Mouse (Mus musculus): ENCODE measurements around the gene Fads3.
A peak's percentile ranks its signal among the peaks of the same experiment; 100 is the strongest.

The Fads3 gene

DNA sequence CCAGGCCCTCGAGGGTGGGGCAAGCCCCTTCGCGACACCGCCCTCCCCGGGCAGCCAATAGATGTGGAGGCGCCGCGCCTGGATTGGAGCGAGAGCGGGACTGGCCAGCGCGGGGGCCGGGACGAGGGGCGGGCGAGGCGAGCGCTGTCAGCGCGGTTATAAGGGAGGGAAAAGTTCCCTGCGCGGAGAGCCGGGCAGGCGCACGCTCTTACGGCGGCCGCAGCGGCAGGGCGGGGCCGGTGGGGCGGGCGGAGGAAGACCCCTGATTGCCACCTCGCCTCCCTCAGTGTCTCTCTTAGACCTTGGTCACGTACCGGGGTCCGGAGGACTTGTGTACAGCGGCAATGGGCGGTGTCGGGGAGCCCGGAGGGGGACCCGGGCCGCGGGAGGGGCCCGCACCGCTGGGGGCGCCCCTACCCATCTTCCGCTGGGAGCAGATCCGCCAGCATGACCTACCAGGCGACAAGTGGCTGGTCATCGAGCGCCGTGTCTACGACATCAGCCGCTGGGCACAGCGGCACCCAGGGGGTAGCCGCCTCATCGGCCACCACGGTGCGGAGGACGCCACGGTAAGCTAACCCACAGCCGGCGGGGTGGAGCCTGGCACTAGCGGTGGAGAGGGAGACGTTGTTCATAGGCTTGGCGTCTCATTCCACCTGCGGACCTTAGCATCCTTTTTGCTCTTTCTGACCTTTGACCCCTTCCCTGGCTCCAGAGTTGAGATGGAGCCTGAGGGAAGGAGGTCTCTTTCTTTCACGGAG is at the start of gene Fads3:
Fads3 (plus strand) TSS at position 182 of the 761 bp plus-strand sequence.
- DNase-seq (ENCODE audit: low read depth, low spot score): peak; percentile 89

DNA sequence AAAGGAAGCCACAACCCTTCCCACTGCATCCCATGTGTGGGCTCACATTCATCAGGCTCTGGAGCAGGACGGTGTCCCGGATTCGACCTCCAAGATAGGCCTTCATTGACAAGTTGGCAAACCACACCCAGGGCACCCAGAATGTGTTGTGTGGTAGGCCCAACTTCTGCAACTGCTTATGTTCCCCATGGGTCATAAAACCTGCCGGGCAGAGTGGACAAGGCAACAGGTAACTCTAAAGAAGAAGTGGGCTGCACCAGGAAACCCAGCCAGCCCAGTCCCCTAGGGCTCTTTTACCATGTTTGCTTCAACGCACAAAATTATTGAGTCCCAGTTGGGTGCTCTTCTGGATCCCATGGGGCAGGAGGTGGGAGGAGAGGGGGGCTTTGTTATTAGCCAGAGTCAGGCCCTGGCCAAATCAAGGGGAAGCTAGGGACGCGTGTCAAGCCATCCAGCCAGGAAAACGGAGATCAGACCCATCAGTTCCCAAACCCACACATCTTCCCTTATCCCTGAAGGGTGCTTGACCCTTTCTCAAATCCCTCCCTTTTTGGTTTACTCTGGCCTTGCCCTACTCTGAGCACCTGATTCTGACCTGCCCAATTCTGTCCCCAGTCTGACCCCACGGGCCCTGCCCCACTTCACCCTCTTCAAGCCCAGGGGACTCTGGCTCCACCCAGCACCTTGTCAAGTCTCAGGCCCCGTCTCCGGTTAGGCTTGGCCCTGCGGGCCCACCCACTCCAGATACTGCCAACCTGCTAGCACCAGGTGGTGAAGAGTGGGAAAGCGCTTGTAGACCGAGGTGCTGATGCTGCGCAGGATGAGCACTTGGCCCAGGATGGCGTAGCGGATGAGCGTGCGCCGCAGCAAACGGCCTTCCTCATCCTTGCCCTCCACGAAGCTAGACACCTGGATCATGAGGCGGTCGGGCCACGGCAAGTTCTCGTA is 49.1 kb upstream of the Fads3 start:
- peak; percentile 36 for DNase-seq (ENCODE audit: low read depth, low spot score)

DNA sequence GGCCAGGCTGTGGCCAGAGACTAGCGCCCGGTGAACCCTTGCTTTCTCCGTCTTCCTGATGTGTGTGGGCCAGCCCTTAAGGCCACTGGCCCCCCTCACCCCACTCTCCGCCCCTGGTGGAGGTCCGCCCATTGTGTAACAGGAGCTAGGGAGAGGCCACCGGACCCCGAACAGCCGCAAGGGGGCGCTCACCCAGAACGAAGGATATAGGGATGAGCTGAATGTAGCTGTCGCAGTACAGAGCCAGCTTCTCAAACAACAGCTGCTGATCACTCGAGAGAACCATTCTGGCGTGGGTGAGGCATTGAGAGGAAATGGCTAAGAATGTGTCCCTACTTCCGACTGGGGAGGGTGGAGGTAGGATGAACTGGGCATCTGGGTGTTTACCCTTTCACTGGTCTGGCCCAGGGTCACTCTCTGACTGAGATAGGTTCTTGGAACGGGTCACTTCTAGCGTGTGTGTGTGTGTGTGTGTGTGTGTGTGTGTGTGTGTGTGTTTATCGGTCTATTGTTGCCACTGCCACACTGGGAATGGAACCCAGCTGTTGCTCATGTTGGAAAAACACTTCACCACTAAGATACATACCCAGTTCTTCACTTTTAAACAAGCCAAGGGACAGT is 48.2 kb upstream of the Fads3 start:
- peak; percentile 88 for DNase-seq (ENCODE audit: low read depth, low spot score)

DNA sequence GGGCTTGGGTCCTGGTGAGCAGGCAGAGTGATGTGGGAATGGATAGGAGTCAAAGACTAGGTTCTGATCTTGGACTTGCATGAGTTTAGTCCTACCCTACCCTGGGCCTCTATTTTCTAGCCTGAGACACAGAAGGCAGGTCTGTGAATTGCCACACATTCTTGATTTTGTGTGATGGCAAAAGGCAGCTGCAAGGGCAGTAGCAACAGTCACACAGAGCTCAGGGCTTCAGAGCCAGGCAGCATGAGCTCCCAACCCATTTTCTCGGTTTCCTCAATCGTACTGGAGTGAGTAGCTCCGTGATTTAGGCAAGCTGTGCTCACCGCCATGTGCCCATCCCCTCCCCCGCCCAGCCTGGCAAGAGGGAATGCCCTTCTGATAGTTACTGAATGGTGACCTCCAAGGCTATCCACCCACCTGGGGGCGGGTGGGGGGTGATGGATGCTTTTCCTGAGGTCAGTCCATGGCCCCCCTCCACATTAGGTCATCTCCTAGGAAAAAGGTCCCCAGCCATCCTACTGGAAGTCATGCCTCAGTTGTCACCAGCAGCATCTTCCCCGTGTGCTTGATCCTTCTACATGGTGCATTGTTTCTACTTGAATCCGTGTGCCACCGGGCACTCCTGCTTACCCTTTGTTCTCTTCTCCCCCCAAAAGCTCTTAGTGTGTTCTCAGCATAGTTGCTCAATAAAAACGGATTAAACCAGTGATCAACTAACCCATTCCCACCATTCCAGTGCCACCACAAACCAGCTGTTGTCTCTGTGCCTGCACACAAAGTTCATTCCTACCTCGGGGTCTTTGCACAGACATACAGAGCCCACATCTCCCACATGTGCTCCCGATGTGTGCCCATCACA is 43.9 kb upstream of the Fads3 start:
- no peak for DNase-seq (ENCODE audit: low read depth, low spot score)

DNA sequence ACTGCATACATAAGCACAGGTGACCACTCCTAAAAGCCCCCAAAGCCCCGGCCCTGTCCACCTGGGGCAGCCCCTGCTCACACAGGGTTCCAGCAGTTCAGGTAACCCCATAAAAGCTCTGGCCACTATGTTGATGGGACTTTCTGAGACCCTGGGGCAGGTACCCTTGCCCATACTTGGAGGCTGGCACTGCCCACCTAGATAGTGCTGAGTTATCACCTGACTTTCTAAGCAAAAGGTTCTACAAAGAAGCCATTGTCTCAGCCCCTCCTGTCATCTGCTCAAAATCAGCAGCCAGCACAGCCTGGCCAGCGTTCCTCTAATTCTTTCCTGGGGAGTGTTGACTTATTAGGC is 43.3 kb upstream of the Fads3 start:
- DNase-seq (ENCODE audit: low read depth, low spot score): no peak

DNA sequence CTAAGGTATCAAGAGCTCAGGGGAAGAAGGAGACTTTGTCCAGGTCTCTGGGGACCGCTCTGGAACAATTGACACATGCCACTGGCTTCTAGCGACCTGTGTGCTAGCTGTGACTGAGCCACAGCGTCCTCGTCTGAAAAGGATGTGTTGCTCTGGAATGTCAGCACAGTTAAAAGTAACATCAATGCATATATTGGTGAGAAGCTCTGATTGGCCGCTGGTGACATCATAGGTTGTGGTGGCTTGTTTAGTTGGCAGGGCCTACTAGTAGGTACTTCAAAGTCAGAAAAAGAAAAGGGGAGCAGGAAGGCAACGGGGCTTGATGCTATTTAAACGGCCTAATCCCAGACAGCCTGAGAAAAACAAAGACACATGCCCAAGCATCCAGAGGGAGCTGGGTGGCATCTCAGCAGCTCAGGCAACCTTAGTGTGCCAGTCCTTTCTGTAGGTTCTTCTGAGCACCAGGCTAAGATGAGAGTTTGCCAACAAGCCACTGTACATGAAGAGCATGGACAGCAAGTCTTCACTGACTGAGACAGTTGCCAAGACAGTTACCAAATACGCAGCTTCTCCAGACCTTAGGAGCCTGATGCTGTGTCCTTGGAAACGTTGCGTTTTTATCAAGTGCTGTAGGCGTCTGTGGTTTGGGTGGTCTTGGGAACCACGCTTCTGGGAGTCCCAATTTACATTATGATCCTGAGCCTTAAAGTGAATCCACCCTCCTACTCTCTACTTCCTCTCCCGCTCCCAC is 42.5 kb upstream of the Fads3 start:
- DNase-seq (ENCODE audit: low read depth, low spot score): peak; percentile 45

DNA sequence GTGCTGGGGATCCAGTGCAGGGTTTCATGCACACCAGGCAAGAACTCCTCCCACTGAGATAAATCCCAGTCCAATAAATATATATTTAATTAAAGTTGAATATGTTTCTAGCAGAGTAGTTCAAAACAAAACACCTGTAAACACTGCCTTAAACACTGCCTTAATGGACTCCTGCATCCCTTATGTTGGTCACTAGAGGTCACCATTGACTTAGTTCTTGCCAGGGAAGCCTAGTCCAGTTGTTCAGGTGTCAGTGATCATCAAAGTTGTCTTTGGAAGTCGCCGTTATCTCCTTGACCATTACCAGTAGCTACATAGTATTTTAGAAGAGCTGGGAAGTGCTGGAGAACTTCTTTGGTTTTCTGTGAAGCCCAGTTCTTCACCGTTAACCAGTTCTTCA is 41.0 kb upstream of the Fads3 start:
- peak; percentile 62 for DNase-seq (ENCODE audit: low read depth, low spot score)

DNA sequence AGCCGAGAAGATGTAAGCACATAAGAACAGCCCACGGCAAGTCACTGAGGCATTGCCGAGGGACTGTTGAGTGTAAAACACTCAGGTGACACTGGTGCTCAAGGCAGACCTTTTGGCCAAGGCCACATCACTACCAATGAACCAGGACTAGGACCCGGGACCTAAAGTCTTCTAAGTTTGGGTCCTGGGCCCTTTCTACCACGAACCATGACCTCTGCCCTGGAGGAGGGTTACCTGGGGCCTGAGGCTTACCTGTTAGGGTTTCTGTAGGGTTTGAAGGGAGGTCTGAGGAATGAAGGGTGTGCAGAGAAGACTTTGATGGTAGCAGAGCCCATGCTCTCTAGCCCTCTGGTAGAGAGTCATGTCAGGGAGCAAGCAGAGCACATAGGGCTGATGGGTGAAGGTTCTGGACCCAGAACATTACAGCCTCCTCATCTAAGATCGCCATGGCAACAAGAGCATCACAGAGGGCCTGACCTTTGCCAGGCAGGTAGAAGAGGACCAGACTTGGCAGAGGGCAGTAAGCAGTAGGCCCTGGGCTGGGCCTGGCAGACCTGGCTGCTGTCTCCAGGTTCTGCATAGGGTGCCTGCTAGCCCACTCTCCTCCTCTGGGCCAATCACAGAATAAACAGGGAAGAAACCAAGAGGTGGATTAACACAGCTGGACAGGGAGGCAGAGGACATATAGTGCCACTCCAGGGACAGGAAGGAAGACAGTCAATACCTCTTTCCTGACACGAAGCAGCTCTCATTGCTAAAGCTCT is 40.0 kb upstream of the Fads3 start, which contains the start of the genes Best1 and Rab3il1:
Best1 (minus strand) TSS at position 428 of the 764 bp plus-strand sequence.
Rab3il1 (plus strand) TSS at position 464 of the 764 bp plus-strand sequence.
- DNase-seq (ENCODE audit: low read depth, low spot score): no peak

DNA sequence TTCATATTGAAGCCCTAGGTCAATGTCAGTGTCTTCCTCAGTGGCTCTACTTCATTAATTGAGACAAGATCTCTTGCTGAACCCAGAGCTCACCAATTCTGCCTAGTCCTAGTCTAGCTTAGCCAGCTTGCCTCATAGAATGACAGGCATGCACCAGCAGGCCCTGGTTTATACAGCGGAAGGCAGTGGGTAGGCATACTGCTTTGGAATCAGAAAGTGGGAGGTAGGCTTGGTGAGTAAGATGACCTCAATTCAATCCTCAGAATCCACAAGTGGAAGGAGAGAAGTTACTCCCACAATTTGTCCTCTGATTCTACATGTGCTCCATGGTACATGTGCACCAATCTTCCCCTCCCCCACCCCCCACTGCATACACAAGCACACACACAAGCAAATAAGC is 37.7 kb upstream of the Fads3 start:
- DNase-seq (ENCODE audit: low read depth, low spot score): peak; percentile 59

DNA sequence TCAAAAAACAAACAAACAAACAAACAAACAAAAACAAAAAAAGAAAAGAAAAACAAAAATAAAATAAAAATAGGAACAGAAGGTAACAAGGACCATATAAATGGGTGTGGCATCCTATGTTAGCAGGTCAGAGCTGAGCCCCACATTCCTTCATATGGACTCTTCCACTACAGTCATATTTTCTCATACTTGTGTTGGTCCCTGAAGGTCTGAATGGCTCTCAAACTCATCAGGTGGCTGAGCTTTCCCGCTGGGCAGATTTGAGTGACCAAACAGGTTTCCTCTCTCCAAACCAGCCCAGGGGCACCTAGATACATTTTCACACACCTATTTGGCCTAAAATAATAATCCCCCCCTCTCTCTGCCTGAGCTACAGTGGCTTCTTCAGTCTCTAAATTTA is 30.0 kb upstream of the Fads3 start:
- DNase-seq (ENCODE audit: low read depth, low spot score): no peak

DNA sequence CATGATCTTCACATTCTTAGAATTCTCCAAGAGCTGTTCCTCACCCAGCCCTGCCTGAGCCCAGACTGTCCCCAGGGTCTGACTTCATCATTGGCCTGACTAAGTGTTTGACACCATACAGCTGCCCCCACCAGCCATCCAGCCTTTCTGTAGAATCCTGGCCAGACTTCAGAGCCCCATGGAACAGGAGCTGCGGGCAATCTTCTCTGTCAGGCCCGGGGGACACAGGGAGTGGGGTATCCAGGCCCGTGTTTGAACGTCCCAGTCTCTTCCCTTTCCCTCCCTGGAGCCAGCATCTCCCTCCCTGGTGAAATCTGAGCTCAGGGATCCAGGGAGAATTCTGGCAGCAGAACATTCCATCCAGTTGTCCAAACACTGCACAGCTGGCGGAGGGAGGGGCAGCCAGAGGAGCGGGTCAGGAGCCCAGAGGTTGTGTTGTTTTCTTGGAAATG is 28.5 kb upstream of the Fads3 start:
- DNase-seq (ENCODE audit: low read depth, low spot score): no peak

DNA sequence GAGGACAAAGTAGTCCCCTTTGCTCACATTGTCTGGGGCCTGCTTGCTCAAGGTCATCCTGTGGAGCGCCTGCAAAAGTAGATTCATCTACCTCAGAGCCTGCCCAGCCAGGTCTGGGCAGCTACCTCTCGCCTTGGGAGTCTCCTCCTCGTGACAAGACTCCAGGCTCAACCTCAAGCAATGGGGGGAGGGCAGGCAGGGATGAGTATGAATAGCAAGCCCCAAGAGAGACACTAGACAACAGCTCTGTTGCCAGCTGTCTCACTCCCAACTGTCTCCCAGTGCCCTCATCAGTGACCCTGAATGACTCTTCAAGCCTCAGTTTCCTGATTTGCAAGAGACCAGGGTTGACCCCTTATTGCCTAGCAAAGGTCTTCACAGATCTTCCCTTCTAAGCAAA is 28.0 kb upstream of the Fads3 start:
- DNase-seq (ENCODE audit: low read depth, low spot score): no peak

DNA sequence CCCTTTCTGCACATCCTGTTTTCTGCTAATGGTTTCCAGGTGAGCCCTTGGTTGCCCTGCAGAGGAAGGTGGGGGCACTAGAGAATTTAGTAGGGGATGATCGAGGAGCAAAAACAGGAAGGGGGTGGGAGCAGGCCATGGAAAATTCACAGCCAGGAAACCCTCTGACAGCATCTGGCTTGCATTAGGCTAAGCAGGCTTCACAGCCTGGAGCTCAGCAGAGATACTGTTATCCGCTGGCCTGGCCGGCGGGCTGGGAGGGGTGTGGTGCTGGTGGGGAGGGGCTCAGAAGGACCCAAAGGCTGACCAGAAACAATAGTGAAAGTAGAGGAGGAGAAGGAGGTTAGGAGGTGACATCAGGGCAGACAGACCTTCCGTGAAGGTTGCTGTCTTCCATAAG is 27.5 kb upstream of the Fads3 start:
- DNase-seq (ENCODE audit: low read depth, low spot score): no peak

DNA sequence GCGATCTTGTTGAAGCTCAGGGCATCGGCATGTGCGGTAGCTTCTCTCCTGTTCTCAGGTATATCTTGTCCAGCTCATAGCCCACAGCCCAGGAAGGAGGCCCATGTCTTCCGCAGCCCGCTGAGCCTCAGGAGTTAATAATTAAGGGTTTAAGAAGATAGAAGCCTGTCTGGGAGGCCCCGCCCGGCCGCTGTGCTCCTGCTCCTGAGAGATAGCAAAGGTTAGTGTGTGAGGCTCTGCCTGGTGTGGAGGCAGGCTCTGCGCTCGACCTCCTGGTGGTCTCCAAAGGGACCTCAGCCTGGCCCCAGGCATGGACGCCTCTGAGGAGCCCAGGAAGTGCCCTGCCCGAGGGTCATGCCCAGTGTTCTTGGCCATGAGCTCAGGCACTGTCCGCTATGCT is 26.5 kb upstream of the Fads3 start:
- no peak for DNase-seq (ENCODE audit: low read depth, low spot score)

DNA sequence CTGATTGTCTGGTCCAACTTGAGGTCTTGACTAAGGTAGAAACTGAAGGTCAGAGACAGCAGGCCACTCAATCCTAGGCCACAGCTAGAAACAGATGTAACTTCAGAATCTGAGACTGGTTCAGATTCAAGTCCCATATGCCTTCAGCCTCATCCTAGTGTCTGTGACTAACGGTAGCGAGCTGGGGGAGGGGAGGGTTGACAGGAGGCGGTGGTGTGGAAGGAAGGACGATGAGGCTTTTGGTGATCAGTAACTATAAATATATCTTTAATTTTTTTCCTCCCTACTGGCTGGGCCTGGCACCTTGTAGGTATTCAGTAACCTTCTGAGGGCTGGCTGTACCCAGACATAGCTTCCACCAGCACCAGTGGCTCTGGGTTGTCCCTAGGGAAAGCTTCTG is 25.9 kb upstream of the Fads3 start:
- DNase-seq (ENCODE audit: low read depth, low spot score): no peak

DNA sequence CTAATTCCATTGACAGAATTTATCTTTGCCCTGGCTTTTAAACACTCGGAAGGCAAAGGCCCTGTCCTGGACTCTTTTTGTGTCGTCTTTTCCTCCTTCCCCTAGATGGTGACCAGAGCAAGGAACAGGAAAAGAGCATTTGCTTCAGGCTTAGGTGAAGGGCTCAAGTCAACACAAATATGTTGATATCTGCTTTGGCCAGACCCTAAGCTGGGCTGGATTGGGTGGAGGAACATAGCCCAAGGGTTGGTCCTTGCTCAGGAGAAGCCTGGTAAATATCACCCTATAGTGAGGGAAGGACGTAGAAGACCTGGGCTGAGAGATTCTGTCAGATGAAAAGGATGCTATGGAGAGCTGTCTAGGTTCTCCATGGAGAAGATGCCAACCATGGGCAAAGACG is 25.2 kb upstream of the Fads3 start:
- no peak for DNase-seq (ENCODE audit: low read depth, low spot score)

DNA sequence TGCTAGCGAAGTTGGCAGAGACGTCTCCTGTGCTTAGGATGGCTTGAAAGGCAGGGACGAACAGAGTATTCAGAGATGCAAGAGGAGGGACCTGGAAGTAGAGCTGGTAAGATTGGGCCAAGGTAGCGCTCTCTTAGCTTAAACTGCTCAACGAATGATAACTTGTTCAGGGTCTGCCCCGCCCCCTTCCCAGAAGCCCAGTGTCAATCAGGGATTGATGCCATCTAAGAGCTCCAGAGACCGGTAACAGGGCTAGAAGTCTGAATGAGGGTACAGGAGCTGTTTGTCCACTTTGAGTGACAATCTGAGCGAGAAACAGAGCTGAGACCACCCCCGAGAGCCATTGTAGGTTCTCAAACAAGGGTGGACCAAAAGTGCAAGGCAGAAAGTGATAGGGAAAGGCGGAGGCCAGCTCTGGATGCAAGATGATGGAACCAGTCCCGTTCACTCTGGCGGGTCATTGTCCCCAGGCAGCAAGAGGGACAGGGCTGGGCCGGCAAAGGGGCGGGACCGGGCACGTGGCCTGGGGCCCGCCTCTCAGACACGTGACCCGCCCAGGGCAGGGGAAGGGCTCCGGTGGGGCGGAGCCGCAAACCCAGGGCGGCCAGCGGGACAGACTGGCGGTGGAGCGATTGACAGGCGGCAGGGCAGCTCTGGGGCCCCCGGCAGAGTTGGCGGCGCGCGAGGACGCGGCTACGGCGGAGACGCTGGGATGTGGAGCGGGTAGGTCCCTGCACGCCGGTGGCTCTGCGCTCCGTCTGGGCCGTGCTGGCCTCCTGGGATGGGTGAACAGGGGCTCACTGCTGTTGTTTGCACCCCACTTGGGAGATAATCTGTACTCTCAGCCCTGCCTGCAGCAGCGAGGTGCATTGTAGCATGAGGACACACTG is 23.5 kb upstream of the Fads3 start:
- peak; percentile 82 for DNase-seq (ENCODE audit: low read depth, low spot score)

DNA sequence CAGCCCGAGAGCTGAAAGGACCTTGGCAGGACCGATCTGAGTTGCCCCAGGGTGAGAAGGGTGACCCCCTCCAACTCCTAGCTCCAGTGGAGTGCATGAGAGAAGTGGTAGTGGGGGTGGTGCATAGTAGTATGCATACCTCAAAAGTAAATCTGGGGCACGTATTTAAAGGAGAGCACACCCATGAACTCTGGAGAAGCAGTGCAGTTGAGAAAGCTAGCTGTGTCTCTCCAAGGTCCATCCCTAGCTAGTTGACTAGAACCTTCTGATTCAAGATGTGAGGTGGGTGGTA is 22.9 kb upstream of the Fads3 start:
- no peak for DNase-seq (ENCODE audit: low read depth, low spot score)

DNA sequence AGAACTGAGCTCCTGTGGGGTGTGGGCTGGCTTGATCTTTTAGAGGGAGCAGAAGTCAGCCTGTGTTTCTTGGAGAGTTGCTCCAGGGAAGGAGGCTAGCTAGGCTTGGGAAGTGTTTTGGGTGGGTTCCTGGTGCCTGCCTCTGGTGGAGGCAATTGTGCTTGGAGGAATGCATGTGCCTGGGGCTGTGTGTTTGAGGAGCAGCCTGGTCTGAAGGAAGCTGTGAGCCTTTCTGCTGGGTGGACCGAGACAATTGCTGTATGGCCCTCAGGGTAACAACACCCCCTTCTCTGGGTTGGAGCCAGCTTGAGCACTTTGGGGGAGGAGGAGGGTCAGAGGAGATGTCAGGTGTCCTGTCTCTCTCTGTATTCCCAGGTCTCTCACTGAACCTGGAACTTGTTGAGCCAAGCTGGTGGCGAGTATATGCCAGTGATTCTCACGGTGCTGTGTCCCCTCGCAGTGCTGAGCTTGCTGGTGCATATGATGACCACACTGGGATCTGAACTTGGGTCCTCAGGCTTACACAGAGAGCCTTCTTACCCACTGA is 22.1 kb upstream of the Fads3 start:
- DNase-seq (ENCODE audit: low read depth, low spot score): no peak
